28 mouse cellular contexts compared by ENCODE assay signal in the genomic region with DNA sequence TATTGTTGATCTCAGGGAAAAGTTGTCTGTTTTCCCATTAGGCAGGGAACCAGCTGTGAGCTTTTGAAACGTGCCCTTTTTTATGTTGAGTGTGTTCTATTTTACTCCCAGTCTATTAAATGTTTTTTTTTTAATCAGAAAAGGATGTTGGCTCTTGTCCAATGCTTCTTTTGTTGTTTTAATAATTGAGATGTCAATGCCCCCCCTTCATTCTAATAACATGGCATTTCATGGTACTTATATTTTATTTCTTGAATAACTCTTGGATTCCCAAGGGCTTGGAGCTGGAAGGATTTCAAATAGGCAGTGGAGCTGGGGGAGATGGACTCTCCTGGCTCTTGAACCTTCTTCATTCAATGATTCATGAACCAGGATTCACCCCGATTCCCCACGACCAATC. TPM values are rescaled to one million over a fixed set of nuclear protein-coding genes. Genes with fewer than 3 reads are reported as not detected.
A peak's percentile ranks its signal among the peaks of the same experiment; 100 is the strongest.
DNase-seq lines count a peak whose midpoint lies in the region; ATAC-seq and TF ChIP-seq lines count a peak whose summit lies in the region.
"Had no signal": no experiment of that assay in that cellular context is flagged by ENCODE, and none has a peak within 500 bp of the region (broad histone marks: within the 10 kb centered on the region; RNA-seq: fewer than 3 reads in every experiment).

No protein-coding gene starts in this region.

- H3K9ac ChIP-seq in hindbrain, postnatal 0 days (replicated peaks; ENCODE audit: low read length): no peak overlapping the region
- H3K9ac ChIP-seq in limb, embryonic 15.5 days: no peak overlapping the region
- no peak overlapping the region for H3K9ac ChIP-seq in liver, embryonic 11.5 days (ENCODE audit: low read depth, low read length)
- H3K9ac ChIP-seq: hindbrain, embryonic 15.5 days; liver, embryonic 12.5 days; lung, embryonic 14.5 days had no signal

- no peaks in the 10 kb centered on the region for H3K4me1 ChIP-seq in hindbrain, postnatal 0 days (ENCODE audit: insufficient read depth, low read length)
- peaks cover 5% of the 10 kb centered on the region; the same call in 1 of the 2 replicates for H3K4me1 ChIP-seq in hindbrain, embryonic 10.5 days (replicated peaks)
- H3K4me1 ChIP-seq in limb, embryonic 15.5 days: peaks cover 48% of the 10 kb centered on the region
- 0 out of 2 replicates have a peak, but pooled peaks cover 2% of the 10 kb centered on the region for H3K4me1 ChIP-seq in liver, embryonic 11.5 days (replicated peaks; ENCODE audit: control insufficient read depth, insufficient read depth, low read length)
- H3K4me1 ChIP-seq: liver, embryonic 12.5 days had no signal

- DNase-seq in hindbrain, postnatal 0 days (ENCODE audit: low spot score): peak; percentile 51
- DNase-seq in hindbrain, embryonic 10.5 days (ENCODE audit: low spot score): no peak
- DNase-seq in NIH3T3 (ENCODE audit: low read depth): peak; percentile 64
- peak; percentile 31 for DNase-seq in adipocyte (ENCODE audit: low spot score)
- DNase-seq in liver, embryonic 11.5 days (ENCODE audit: low spot score): no peak
- no peak for DNase-seq in lung, adult 18-20 months
- DNase-seq: adrenal gland, adult 8-10 months; cerebellum, adult 9-10 months; layer of hippocampus, postnatal 36 days; right cerebral cortex, postnatal 25 days had no signal

- no peaks in the 10 kb centered on the region for H3K9me3 ChIP-seq in hindbrain, postnatal 0 days (ENCODE audit: low read length)
- no peaks in the 10 kb centered on the region for H3K9me3 ChIP-seq in hindbrain, embryonic 10.5 days
- H3K9me3 ChIP-seq in limb, embryonic 15.5 days: no peaks in the 10 kb centered on the region
- H3K9me3 ChIP-seq in liver, embryonic 11.5 days (ENCODE audit: control insufficient read depth, low read length): no peaks in the 10 kb centered on the region
- H3K9me3 ChIP-seq: hindbrain, embryonic 15.5 days; liver, embryonic 12.5 days had no signal

- no peak for TF ChIP-seq CTCF in hindbrain, postnatal 0 days (IDR thresholded peaks at IDR 0.05; ENCODE audit: low read depth)

- no peak overlapping the region for H3K4me3 ChIP-seq in hindbrain, postnatal 0 days (ENCODE audit: low read length)
- no peak overlapping the region for H3K4me3 ChIP-seq in hindbrain, embryonic 10.5 days
- no peak overlapping the region for H3K4me3 ChIP-seq in limb, embryonic 15.5 days
- no peak overlapping the region for H3K4me3 ChIP-seq in liver, embryonic 11.5 days (ENCODE audit: low read depth, low read length)
- H3K4me3 ChIP-seq: hindbrain, embryonic 15.5 days; liver, embryonic 12.5 days had no signal

- WGBS in hindbrain, postnatal 0 days: 23% methylated on average over 3 of the region's 3 CpGs
- WGBS in hindbrain, embryonic 10.5 days: 73% methylated on average over 3 of the region's 3 CpGs
- WGBS in limb, embryonic 15.5 days: 36% methylated on average over 3 of the region's 3 CpGs
- 78% methylated on average over 3 of the region's 3 CpGs for WGBS in liver, embryonic 11.5 days

- no peak for ATAC-seq in hindbrain, postnatal 0 days
- no peak for ATAC-seq in limb, embryonic 15.5 days (ENCODE audit: insufficient number of reproducible peaks, low FRiP score, low TSS enrichment, low read depth)
- ATAC-seq in liver, embryonic 11.5 days (replicated peaks; ENCODE audit: low FRiP score): no peak
- ATAC-seq: intestine, postnatal 0 days; liver, embryonic 12.5 days had no signal

- H3K27me3 ChIP-seq in hindbrain, postnatal 0 days (ENCODE audit: insufficient read depth, low read length): no peaks in the 10 kb centered on the region
- H3K27me3 ChIP-seq in hindbrain, embryonic 10.5 days (ENCODE audit: insufficient read depth, poor library complexity, severe bottlenecking): no peaks in the 10 kb centered on the region; the same call in 1 of the 2 replicates
- H3K27me3 ChIP-seq in limb, embryonic 15.5 days: no peaks in the 10 kb centered on the region
- H3K27me3 ChIP-seq in liver, embryonic 11.5 days (replicated peaks; ENCODE audit: control insufficient read depth, insufficient read depth, low read length): no peaks in the 10 kb centered on the region; the same call in 1 of the 2 replicates
- H3K27me3 ChIP-seq: hindbrain, embryonic 15.5 days; liver, embryonic 12.5 days had no signal

- no peak overlapping the region for H3K4me2 ChIP-seq in hindbrain, postnatal 0 days (ENCODE audit: low read depth, low read length)
- H3K4me2 ChIP-seq in limb, embryonic 15.5 days: no peak overlapping the region
- H3K4me2 ChIP-seq in liver, embryonic 11.5 days: no peak overlapping the region
- H3K4me2 ChIP-seq: heart, embryonic 11.5 days; hindbrain, embryonic 15.5 days; liver, embryonic 12.5 days; lung, embryonic 14.5 days had no signal

- no peak overlapping the region for H3K27ac ChIP-seq in hindbrain, postnatal 0 days
- no peak overlapping the region for H3K27ac ChIP-seq in hindbrain, embryonic 10.5 days
- peak overlapping the region; percentile 92 for H3K27ac ChIP-seq in limb, embryonic 15.5 days
- no peak overlapping the region for H3K27ac ChIP-seq in liver, embryonic 11.5 days (ENCODE audit: low read depth, low read length)
- H3K27ac ChIP-seq: hindbrain, embryonic 15.5 days; liver, embryonic 12.5 days had no signal

- H3K36me3 ChIP-seq in hindbrain, postnatal 0 days (ENCODE audit: insufficient read depth, low read length): no peaks in the 10 kb centered on the region
- H3K36me3 ChIP-seq in hindbrain, embryonic 10.5 days: no peaks in the 10 kb centered on the region
- H3K36me3 ChIP-seq in limb, embryonic 15.5 days: no peaks in the 10 kb centered on the region
- H3K36me3 ChIP-seq in liver, embryonic 11.5 days (ENCODE audit: control insufficient read depth, insufficient read depth, low read length): no peaks in the 10 kb centered on the region
- H3K36me3 ChIP-seq: hindbrain, embryonic 15.5 days; liver, embryonic 12.5 days had no signal

RNA-seq across cellular contexts. Expression of a gene that starts 9.4 kb away (rescaled TPM):
- not detected in 2 replicates for total RNA-seq in hindbrain, postnatal 0 days (2014; rRNA removed)
- polyA plus RNA-seq in hindbrain, postnatal 0 days (2015; fragmentation: Nextera tagmentation; extraction: Ambion mirVana): not detected in 2 replicates
- not detected in 2 replicates for polyA plus RNA-seq in hindbrain, embryonic 10.5 days (2016; fragmentation: Nextera tagmentation; extraction: Ambion mirVana)
- 0.12 TPM in 1 of 2 replicates, not detected in the other for polyA plus RNA-seq in limb, embryonic 15.5 days (2015; fragmentation: Nextera tagmentation; extraction: Ambion mirVana)
- polyA plus RNA-seq in liver, embryonic 11.5 days (2014; fragmentation: Nextera tagmentation; extraction: Ambion mirVana): not detected in 2 replicates
- total RNA-seq: adrenal gland, adult 8-10 months; common myeloid progenitor, adult 5-6 weeks; gastrocnemius, adult 8-10 months; granulocyte monocyte progenitor cell, adult 5-6 weeks; heart, postnatal 10 days; layer of hippocampus, adult 18-20 months; layer of hippocampus, postnatal 36 days; left cerebral cortex, postnatal 14 days; megakaryocyte-erythroid progenitor cell, adult 5-6 weeks; neutrophil, adult 5-6 weeks had no signal
- polyA plus RNA-seq: embryonic facial prominence, embryonic 11.5 days; heart, embryonic 11.5 days; hindbrain, embryonic 15.5 days; intestine, postnatal 0 days; kidney, embryonic 16.5 days; liver, embryonic 12.5 days; lung, embryonic 14.5 days; spleen, adult 2 months; stomach, embryonic 14.5 days had no signal

RNA-seq across cellular contexts. Expression of a gene that starts 59.3 kb away (rescaled TPM):
- total RNA-seq in hindbrain, postnatal 0 days (2014; rRNA removed): 2.8 and 4.5 TPM in 2 replicates
- polyA plus RNA-seq in hindbrain, postnatal 0 days (2015; fragmentation: Nextera tagmentation; extraction: Ambion mirVana): 2.1 and 2.3 TPM in 2 replicates
- polyA plus RNA-seq in hindbrain, embryonic 10.5 days (2016; fragmentation: Nextera tagmentation; extraction: Ambion mirVana): 9.8 and 10.7 TPM in 2 replicates
- 12.1 and 14.0 TPM in 2 replicates for polyA plus RNA-seq in limb, embryonic 15.5 days (2015; fragmentation: Nextera tagmentation; extraction: Ambion mirVana)
- polyA plus RNA-seq in liver, embryonic 11.5 days (2014; fragmentation: Nextera tagmentation; extraction: Ambion mirVana): 0.56 and 0.82 TPM in 2 replicates
- total RNA-seq: common myeloid progenitor, adult 5-6 weeks; granulocyte monocyte progenitor cell, adult 5-6 weeks; megakaryocyte-erythroid progenitor cell, adult 5-6 weeks; neutrophil, adult 5-6 weeks had no signal

Comparison
In these comparisons a context has a peak if more than half of its experiments do, and no peak if none do; other contexts are left out.
1. DNase-seq: peak in hindbrain, postnatal 0 days (single experiment), NIH3T3 (single experiment) and adipocyte (single experiment); none in hindbrain, embryonic 10.5 days (single experiment), liver, embryonic 11.5 days (single experiment) and lung, adult 18-20 months (0 of 2).